Mouse (Mus musculus) NIH3T3 (cell line): ENCODE data around the gene Nos1.

Experiments
- DNase-seq: peaks from one replicate; pipeline ENCODE4 v3.0.0-alpha.2; 2012; ENCODE audit warnings: low read depth

Gene Nos1

DNA sequence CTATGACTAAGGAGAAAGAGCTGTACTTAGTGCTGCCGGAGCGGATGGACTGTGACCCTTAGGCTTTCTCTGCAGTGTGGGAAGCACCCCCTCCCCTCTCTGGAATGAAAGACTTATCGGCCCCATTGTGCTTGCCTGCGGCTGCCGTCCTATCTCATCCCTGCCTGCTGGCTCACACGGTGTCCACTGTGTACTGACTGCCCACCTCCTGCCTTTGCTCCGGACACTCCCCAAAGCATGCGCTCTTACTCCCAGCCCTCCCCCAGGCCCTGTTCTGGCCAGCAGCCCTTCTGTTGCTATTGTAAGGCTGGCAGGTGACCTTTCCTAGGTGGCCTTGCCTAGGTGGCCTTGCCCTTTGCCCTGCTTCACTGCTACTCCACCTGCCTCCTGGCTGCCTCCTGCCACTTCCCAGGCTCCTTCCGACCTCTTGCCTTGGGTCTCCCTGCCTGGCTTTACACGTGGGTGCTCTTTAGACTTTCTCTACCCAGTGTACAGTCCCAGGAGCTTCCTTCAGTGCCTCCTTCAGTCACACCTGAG lies 216.7 kb downstream of the Nos1 start:
- no peak for DNase-seq

DNA sequence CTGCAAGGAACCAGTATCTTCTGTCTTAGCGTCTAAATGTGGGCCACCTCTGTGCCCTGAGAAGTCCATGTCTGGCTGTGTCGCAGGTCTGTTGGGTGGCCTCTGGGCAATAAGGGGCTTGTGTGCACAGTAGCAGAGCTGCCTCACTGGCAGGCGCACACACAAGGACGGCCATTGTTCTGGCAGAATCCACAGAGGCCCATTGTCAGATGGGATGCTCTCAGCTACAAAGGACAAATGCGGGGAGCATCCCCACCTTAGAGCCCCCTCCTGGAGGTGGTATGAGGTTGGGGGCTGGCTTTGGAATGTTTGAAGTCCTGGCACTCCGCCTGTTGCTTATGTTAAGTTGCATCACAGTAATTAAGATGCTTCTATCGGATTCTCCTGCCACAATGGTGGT lies 218.2 kb downstream of the Nos1 start:
- DNase-seq, result no peak

DNA sequence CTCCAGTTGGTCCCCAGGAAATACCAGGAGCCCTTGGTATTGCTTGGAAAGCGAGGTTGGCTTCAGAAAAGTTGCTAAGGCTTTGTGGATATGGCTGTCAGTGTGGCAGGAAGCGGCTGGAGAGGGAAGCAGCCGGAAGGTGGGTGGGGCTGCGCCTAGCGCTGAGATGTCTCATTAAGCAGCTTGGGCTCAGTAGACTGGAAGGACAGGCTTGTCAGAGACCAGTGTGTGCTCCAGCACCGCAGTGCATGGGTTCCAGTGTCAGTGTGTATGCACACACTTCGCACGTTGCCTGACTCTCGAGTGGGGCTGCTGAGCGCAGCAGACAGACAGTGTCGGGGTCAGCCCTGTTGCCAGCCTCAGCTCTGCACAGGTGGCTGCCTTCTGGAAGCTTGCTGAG lies 218.8 kb downstream of the Nos1 start:
- no peak for DNase-seq

DNA sequence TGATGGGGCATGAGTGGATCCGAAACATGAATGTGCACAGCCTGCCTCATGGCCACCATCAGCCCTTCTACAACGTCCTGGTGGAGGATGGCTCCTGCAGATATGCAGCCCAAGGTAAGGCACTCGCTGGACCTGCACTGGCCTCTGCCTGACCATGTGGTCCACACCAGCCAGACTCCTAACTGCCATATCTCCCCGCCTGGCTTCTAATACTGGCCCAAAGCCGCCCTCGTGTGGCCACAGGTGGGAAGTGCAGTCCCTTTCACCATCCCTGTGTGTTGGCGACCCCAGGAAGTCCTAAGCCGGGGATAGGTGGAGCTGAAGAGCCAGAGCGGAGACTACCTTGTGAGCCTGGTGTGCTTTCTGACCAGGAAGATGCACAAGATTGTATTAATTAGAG lies 221.2 kb downstream of the Nos1 start:
- peak; percentile 79 for DNase-seq

DNA sequence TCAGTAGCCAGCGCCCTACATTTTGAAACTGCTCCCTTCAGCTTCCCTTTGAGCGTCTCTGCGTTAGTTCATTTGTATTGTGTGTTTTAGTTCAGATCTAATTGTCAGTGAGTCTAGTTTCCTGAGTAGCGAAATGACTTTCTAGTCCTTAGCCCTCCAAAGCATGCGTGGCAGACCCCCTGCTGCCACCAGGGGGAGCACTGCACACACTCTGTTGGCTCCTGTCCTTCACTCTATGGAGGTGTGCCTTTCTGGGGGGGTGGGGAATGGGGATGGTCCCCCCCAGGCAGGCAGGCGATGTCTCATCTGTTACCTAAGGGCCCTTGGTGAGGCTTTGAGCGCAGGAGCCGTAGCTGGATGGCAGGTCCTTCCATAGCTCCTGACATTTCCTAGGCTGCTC lies 223.8 kb downstream of the Nos1 start:
- peak; percentile 75 for DNase-seq

DNA sequence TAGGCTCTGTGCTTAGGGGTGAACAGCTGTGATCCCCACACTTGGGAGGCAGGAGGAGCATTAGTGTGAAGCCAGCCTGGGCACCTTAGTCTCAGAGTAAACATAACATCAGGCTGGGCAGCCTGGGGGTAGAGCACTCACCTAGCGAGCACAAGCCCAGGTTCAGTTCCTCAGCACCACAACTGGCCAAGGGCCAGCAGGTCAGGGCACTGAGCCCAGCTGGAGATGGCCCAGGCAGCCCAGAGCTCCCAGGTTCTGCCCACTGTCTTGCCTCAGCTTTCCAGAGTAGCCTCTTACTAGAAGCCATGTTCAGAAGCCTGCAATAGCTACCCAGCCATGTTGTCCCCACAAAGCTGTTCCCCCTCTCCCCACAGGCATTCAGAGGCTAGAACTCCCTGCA lies 224.9 kb downstream of the Nos1 start:
- peak; percentile 37 for DNase-seq

DNA sequence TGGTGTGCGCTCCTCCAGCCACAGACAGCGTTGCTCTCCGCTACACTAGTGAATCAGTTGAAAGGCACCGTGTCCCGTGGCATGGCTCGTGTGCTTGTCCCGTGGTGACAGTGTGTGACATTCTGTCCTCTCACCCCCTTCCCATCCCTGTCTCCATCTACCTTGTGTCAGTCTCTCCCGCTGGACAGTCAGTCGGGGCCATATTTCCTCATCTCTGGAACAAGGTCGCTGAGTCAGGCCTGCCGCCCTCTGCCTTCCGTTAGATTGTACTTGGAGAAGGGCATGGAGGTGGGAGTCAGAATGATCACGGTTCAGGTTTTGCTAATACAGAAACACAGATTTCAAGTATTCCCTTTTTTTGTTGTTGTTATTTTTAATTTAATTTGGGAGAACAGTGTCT lies 227.5 kb downstream of the Nos1 start:
- no peak for DNase-seq
